Mouse (Mus musculus) limb, embryonic 11.5 days (tissue): ENCODE measurements around the gene Ccl9. TPM values are rescaled to one million over a fixed set of nuclear protein-coding genes. Genes with fewer than 3 reads are reported as not detected.

Experiments
- polyA plus RNA-seq: library from polyadenylated mRNA; unstranded; fragments of >200 nt; fragmentation: Nextera tagmentation; extraction: Ambion mirVana; gene quantifications from 2 replicates; pipeline ENCODE4 v1.2.1, GENCODE M21; 2014

Gene Ccl9
- polyA plus RNA-seq, 1 experiment from 2014 or later: 0.56 TPM

Other genes starting within 250 kb of the Ccl9 start
- 0.88 and 1.3 TPM in 2 replicates for gene Rasl10b, start 169.5 kb downstream of the Ccl9 start, polyA plus RNA-seq
- not detected in 2 replicates for gene Gas2l2, start 149.2 kb downstream of the Ccl9 start, polyA plus RNA-seq
- 0.55 TPM in 1 of 2 replicates, not detected in the other for gene 1700020L24Rik, start 141.0 kb downstream of the Ccl9 start, polyA plus RNA-seq
- 2.9 and 3.7 TPM in 2 replicates for gene Mmp28, start 115.6 kb downstream of the Ccl9 start, polyA plus RNA-seq
- 11.3 and 13.3 TPM in 2 replicates for gene Taf15, start 105.5 kb downstream of the Ccl9 start, polyA plus RNA-seq
- not detected in 2 replicates for gene Heatr9, start 56.5 kb downstream of the Ccl9 start, polyA plus RNA-seq
- gene Ccl5, start 48.1 kb downstream of the Ccl9 start, polyA plus RNA-seq: not detected in 2 replicates
- 0.62 and 1.1 TPM in 2 replicates for gene Ccl6, start 14.5 kb upstream of the Ccl9 start, polyA plus RNA-seq
- gene Rpl9-ps1, start 67.0 kb upstream of the Ccl9 start, polyA plus RNA-seq: not detected in 2 replicates
- 0.20 and 0.34 TPM in 2 replicates for gene Ccl3, start 70.7 kb upstream of the Ccl9 start, polyA plus RNA-seq
- 0.48 TPM in 1 of 2 replicates, not detected in the other for gene Ccl4, start 83.9 kb upstream of the Ccl9 start, polyA plus RNA-seq
- 0.67 TPM in 1 of 2 replicates, not detected in the other for gene Wfdc17, start 125.4 kb upstream of the Ccl9 start, polyA plus RNA-seq
- not detected in 2 replicates for gene Wfdc18, start 130.4 kb upstream of the Ccl9 start, polyA plus RNA-seq
- gene Wfdc21, start 168.3 kb upstream of the Ccl9 start, polyA plus RNA-seq: not detected in 2 replicates
- gene Heatr6, start 175.1 kb upstream of the Ccl9 start, polyA plus RNA-seq: 26.9 and 30.5 TPM in 2 replicates